Mouse (Mus musculus): ENCODE data around the gene Tatdn3. TPM values are rescaled to one million over a fixed set of nuclear protein-coding genes. Genes with fewer than 3 reads are reported as not detected.

Tatdn3 gene
- total RNA-seq, 1 experiment = 11.8 TPM

DNA sequence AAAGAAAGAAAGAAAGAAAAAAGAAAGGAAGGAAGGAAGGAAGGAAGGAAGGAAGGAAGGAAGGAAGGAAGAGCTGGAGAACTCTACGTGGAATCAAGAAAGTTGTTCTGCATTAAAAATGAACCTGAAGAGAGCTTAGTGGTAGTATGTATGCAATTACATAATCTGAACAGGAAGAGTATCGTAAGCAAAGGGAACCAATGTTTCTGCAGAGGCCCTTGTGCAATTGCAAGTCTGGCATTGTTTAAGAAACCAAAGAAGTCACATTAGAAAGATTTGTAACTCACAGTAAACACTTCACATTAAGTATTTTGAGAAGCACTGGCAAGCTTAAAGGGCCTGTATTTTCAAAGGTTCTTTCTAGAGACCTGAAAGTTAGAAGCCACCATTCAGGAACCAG lies 39.6 kb downstream of the Tatdn3 start:
- H3K4me1 ChIP-seq (ENCODE audit: control insufficient read depth in 2 of 2, insufficient read depth in 2 of 2, low read length in 2 of 2, poor library complexity in 1 of 2) = no peaks in the 10 kb centered on the region
- in situ Hi-C loops (cut with MboI; ENCODE audit: low sequenced_read_pairs in 2 of 2, unreplicated experiment in 2 of 2) = no loop called here
- H3K27ac ChIP-seq (ENCODE audit: insufficient read depth, low read depth, low read length, poor library complexity, severe bottlenecking) = no peak overlapping the region
- H3K9me3 ChIP-seq (ENCODE audit: control insufficient read depth, insufficient read depth, low read depth, low read length) = no peaks in the 10 kb centered on the region
- TF ChIP-seq ZC3H11A (IDR thresholded peaks at IDR 0.05; ENCODE audit: borderline replicate concordance, low read depth, low read length) (no peak), ZNF384 (IDR thresholded peaks at IDR 0.05; ENCODE audit: low read depth, low read length) (no peak), MAFK (IDR thresholded peaks at IDR 0.05; ENCODE audit: insufficient read depth, low read depth, low read length) (no peak), HCFC1 (IDR thresholded peaks at IDR 0.05; ENCODE audit: borderline replicate concordance, insufficient read depth, low read length) (no peak), CHD2 (IDR thresholded peaks at IDR 0.05; ENCODE audit: low read depth, low read length) (no peak)
- no peak overlapping the region for H3K9ac ChIP-seq (ENCODE audit: insufficient read depth, low read depth, low read length, poor library complexity, severe bottlenecking)
- H3K36me3 ChIP-seq (ENCODE audit: control insufficient read depth, insufficient read depth, low read length, poor library complexity, severe bottlenecking) = no peaks in the 10 kb centered on the region; the same call in 1 of the 2 replicates
- no peak overlapping the region for H3K4me3 ChIP-seq (ENCODE audit: insufficient read depth in 1 of 2, low read depth in 1 of 2, low read length in 2 of 2, poor library complexity in 1 of 2, severe bottlenecking in 1 of 2)
- DNase-seq (ENCODE audit: low read depth, low spot score) = no peak

DNA sequence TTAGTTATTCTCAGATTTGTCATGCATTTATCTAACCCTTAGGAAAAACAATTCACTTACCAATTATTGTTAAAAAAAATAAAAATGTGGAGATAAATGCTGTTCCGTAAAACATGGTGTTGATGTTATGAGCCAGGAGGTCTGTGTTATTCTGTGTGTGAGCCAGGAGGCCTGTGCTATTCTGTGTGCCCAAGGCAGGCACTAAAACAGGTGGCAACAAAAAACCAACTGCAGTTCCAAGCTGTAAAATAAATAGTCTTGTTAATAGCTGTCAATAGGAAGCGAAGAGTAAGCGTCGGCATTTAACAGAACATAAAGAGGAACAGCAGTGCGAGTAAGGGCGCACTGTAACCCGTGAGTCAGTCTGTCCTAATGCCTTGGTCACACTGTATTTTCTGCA lies 41.7 kb downstream of the Tatdn3 start:
- Histone ChIP-seq H3K9me3 (ENCODE audit: control insufficient read depth, insufficient read depth, low read depth, low read length) (no peaks in the 10 kb centered on the region), H3K4me3 (ENCODE audit: insufficient read depth in 1 of 2, low read depth in 1 of 2, low read length in 2 of 2, poor library complexity in 1 of 2, severe bottlenecking in 1 of 2) (no peak overlapping the region), H3K36me3 (ENCODE audit: control insufficient read depth, insufficient read depth, low read length, poor library complexity, severe bottlenecking) (no peaks in the 10 kb centered on the region; the same call in 1 of the 2 replicates), H3K27ac (ENCODE audit: insufficient read depth, low read depth, low read length, poor library complexity, severe bottlenecking) (no peak overlapping the region), H3K4me1 (ENCODE audit: control insufficient read depth in 2 of 2, insufficient read depth in 2 of 2, low read length in 2 of 2, poor library complexity in 1 of 2) (no peaks in the 10 kb centered on the region), H3K9ac (ENCODE audit: insufficient read depth, low read depth, low read length, poor library complexity, severe bottlenecking) (no peak overlapping the region)
- in situ Hi-C loops (cut with MboI; ENCODE audit: low sequenced_read_pairs in 2 of 2, unreplicated experiment in 2 of 2) = no loop called here
- TF ChIP-seq ZNF384 (IDR thresholded peaks at IDR 0.05; ENCODE audit: low read depth, low read length) = no peak
- no peak for TF ChIP-seq MAFK (IDR thresholded peaks at IDR 0.05; ENCODE audit: insufficient read depth, low read depth, low read length)
- TF ChIP-seq CHD2 (IDR thresholded peaks at IDR 0.05; ENCODE audit: low read depth, low read length) = no peak
- TF ChIP-seq HCFC1 (IDR thresholded peaks at IDR 0.05; ENCODE audit: borderline replicate concordance, insufficient read depth, low read length) = no peak
- TF ChIP-seq ZC3H11A (IDR thresholded peaks at IDR 0.05; ENCODE audit: borderline replicate concordance, low read depth, low read length) = no peak
- DNase-seq (ENCODE audit: low read depth, low spot score) = no peak

GRCm38 (mm10) chr1:191020217-191020924 lies 42.4 kb downstream of the Tatdn3 start:
- TF ChIP-seq ZNF384 (IDR thresholded peaks at IDR 0.05; ENCODE audit: low read depth, low read length) = no peak
- DNase-seq (ENCODE audit: low read depth, low spot score) = no peak
- Histone ChIP-seq H3K4me3 (ENCODE audit: insufficient read depth in 1 of 2, low read depth in 1 of 2, low read length in 2 of 2, poor library complexity in 1 of 2, severe bottlenecking in 1 of 2) (no peak overlapping the region), H3K36me3 (ENCODE audit: control insufficient read depth, insufficient read depth, low read length, poor library complexity, severe bottlenecking) (no peaks in the 10 kb centered on the region; the same call in 1 of the 2 replicates), H3K27ac (ENCODE audit: insufficient read depth, low read depth, low read length, poor library complexity, severe bottlenecking) (no peak overlapping the region), H3K4me1 (ENCODE audit: control insufficient read depth in 2 of 2, insufficient read depth in 2 of 2, low read length in 2 of 2, poor library complexity in 1 of 2) (no peaks in the 10 kb centered on the region), H3K9ac (ENCODE audit: insufficient read depth, low read depth, low read length, poor library complexity, severe bottlenecking) (no peak overlapping the region), H3K9me3 (ENCODE audit: control insufficient read depth, insufficient read depth, low read depth, low read length) (no peaks in the 10 kb centered on the region)
- in situ Hi-C loops (cut with MboI; ENCODE audit: low sequenced_read_pairs in 2 of 2, unreplicated experiment in 2 of 2) = no loop called here

GRCm38 (mm10) chr1:191019803-191020202 lies 42.9 kb downstream of the Tatdn3 start:
- in situ Hi-C loops (cut with MboI; ENCODE audit: low sequenced_read_pairs in 2 of 2, unreplicated experiment in 2 of 2) = no loop called here
- Histone ChIP-seq H3K36me3 (ENCODE audit: control insufficient read depth, insufficient read depth, low read length, poor library complexity, severe bottlenecking) (no peaks in the 10 kb centered on the region; the same call in 1 of the 2 replicates), H3K4me3 (ENCODE audit: insufficient read depth in 1 of 2, low read depth in 1 of 2, low read length in 2 of 2, poor library complexity in 1 of 2, severe bottlenecking in 1 of 2) (no peak overlapping the region), H3K4me1 (ENCODE audit: control insufficient read depth in 2 of 2, insufficient read depth in 2 of 2, low read length in 2 of 2, poor library complexity in 1 of 2) (no peaks in the 10 kb centered on the region), H3K9ac (ENCODE audit: insufficient read depth, low read depth, low read length, poor library complexity, severe bottlenecking) (no peak overlapping the region), H3K9me3 (ENCODE audit: control insufficient read depth, insufficient read depth, low read depth, low read length) (no peaks in the 10 kb centered on the region), H3K27ac (ENCODE audit: insufficient read depth, low read depth, low read length, poor library complexity, severe bottlenecking) (no peak overlapping the region)
- no peak for DNase-seq (ENCODE audit: low read depth, low spot score)
- no peak for TF ChIP-seq MAFK (IDR thresholded peaks at IDR 0.05; ENCODE audit: insufficient read depth, low read depth, low read length)
- no peak for TF ChIP-seq ZC3H11A (IDR thresholded peaks at IDR 0.05; ENCODE audit: borderline replicate concordance, low read depth, low read length)
- TF ChIP-seq HCFC1 (IDR thresholded peaks at IDR 0.05; ENCODE audit: borderline replicate concordance, insufficient read depth, low read length) = no peak
- TF ChIP-seq CHD2 (IDR thresholded peaks at IDR 0.05; ENCODE audit: low read depth, low read length) = no peak
- no peak for TF ChIP-seq ZNF384 (IDR thresholded peaks at IDR 0.05; ENCODE audit: low read depth, low read length)

DNA sequence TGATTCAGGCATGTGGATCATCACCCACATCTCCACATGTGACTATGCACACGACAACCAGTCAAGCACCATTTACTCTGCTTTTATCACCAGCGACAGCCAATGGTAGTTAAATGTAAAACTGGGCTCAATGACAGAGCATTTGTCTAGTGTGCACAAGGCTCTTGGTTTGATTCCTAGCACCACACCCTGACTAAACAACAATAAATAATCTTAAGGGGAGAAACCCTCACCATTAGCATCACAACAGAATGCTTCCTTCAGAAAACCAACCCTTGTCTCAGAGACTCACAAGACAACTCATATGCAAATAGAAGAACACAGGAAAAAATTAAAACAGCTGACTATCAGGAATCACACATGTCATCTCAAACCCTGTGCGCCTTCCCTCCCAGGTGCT lies 48.5 kb downstream of the Tatdn3 start:
- Histone ChIP-seq H3K27ac (ENCODE audit: insufficient read depth, low read depth, low read length, poor library complexity, severe bottlenecking) (no peak overlapping the region), H3K4me1 (ENCODE audit: control insufficient read depth in 2 of 2, insufficient read depth in 2 of 2, low read length in 2 of 2, poor library complexity in 1 of 2) (peaks cover 2% of the 10 kb centered on the region in 2 experiments; a peak in 1 of 4 replicates), H3K36me3 (ENCODE audit: control insufficient read depth, insufficient read depth, low read length, poor library complexity, severe bottlenecking) (peaks cover 7% of the 10 kb centered on the region; the same call in 1 of the 2 replicates), H3K4me3 (ENCODE audit: insufficient read depth in 1 of 2, low read depth in 1 of 2, low read length in 2 of 2, poor library complexity in 1 of 2, severe bottlenecking in 1 of 2) (no peak overlapping the region), H3K9me3 (ENCODE audit: control insufficient read depth, insufficient read depth, low read depth, low read length) (no peaks in the 10 kb centered on the region), H3K9ac (ENCODE audit: insufficient read depth, low read depth, low read length, poor library complexity, severe bottlenecking) (no peak overlapping the region)
- DNase-seq (ENCODE audit: low read depth, low spot score) = no peak
- TF ChIP-seq CHD2 (IDR thresholded peaks at IDR 0.05; ENCODE audit: low read depth, low read length) (no peak), ZNF384 (IDR thresholded peaks at IDR 0.05; ENCODE audit: low read depth, low read length) (no peak), ZC3H11A (IDR thresholded peaks at IDR 0.05; ENCODE audit: borderline replicate concordance, low read depth, low read length) (no peak), MAFK (IDR thresholded peaks at IDR 0.05; ENCODE audit: insufficient read depth, low read depth, low read length) (no peak), HCFC1 (IDR thresholded peaks at IDR 0.05; ENCODE audit: borderline replicate concordance, insufficient read depth, low read length) (no peak)
- in situ Hi-C loops (cut with MboI; ENCODE audit: low sequenced_read_pairs in 2 of 2, unreplicated experiment in 2 of 2) = no loop called here
